Mouse (Mus musculus) bone marrow, adult 2 months (tissue): ENCODE data around the gene Inpp4b.

Source experiments
- CTCF ChIP-seq: fragments of 200-500 bp; IDR thresholded peaks from 2 replicates; pipeline ENCODE4 v1.5.1; 2011; ENCODE audit warnings: low read length, control low read depth; ENCODE audit not compliant: control insufficient read depth, insufficient read depth
- POLR2A ChIP-seq: fragments of 200-500 bp; IDR thresholded peaks from 2 replicates; pipeline ENCODE4 v1.6.1; 2011; ENCODE audit warnings: low read depth, mild to moderate bottlenecking, control low read depth, low read length, borderline replicate concordance; ENCODE audit not compliant: control insufficient read depth

- TF ChIP-seq POLR2A (no peak), CTCF (no peak)
Observed at GRCm38 (mm10) chr8:81358108-81358507, 15.8 kb downstream of the Inpp4b start.
